Mouse (Mus musculus) heart, embryonic 16.5 days (tissue): ENCODE data around the gene Npas2. TPM values are rescaled to one million over a fixed set of nuclear protein-coding genes. Genes with fewer than 3 reads are reported as not detected.

Source experiments
- ATAC-seq: fragments of 200-750 bp; cut with Nextera tagmentation; replicated peaks from 2 replicates; pipeline ENCODE4 v1.8.0; 2017; ENCODE audit warnings: moderate number of reproducible peaks; ENCODE audit not compliant: insufficient read depth, low FRiP score; ENCODE audit errors: extremely low read depth
- H3K27ac ChIP-seq: fragments of 300-500 bp; sonication (generic); 2 replicates; pipeline ENCODE4 v1.5.1; 2014; ENCODE audit warnings: mild to moderate bottlenecking, low read length, control low read depth, moderate library complexity
- H3K27me3 ChIP-seq: fragments of 300-500 bp; sonication (generic); 2 replicates; pipeline ENCODE4 v1.6.1; 2014; ENCODE audit warnings: low read length, mixed read lengths; ENCODE audit not compliant: control insufficient read depth, insufficient read depth
- H3K36me3 ChIP-seq: fragments of 300-500 bp; sonication (generic); 2 replicates; pipeline ENCODE4 v1.6.1; 2014; ENCODE audit not compliant: control insufficient read depth, insufficient read depth
- H3K4me1 ChIP-seq: fragments of 300-500 bp; sonication (generic); 2 replicates; pipeline ENCODE4 v1.6.1; 2014; ENCODE audit warnings: low read length, mixed read lengths; ENCODE audit not compliant: control insufficient read depth, insufficient read depth
- H3K4me2 ChIP-seq: fragments of 300-500 bp; sonication (generic); 2 replicates; pipeline ENCODE4 v1.6.1; 2014; ENCODE audit warnings: low read depth, mild to moderate bottlenecking, control low read depth, low read length
- H3K4me3 ChIP-seq: fragments of 300-500 bp; sonication (generic); 2 replicates; pipeline ENCODE4 v1.5.1; 2014; ENCODE audit warnings: mild to moderate bottlenecking, control low read depth, low read length
- H3K9ac ChIP-seq: fragments of 300-500 bp; sonication (generic); 2 replicates; pipeline ENCODE4 v1.6.1; 2014; ENCODE audit warnings: low read length, control low read depth
- H3K9me3 ChIP-seq: fragments of 300-500 bp; sonication (generic); replicated peaks from 2 replicates; pipeline ENCODE4 v1.6.1; 2016; ENCODE audit warnings: low read length; ENCODE audit not compliant: control insufficient read depth
- WGBS: fragments of 180-500 bp; shearing (Covaris S2); extraction: QIAGEN DNeasy Blood & Tissue Kit; methylation state at CpG from one replicate; pipeline ENCODE4 v1.1.7; 2014; 5-methylcytosine and 5-hydroxymethylcytosine counted together
- polyA plus RNA-seq: library from polyadenylated mRNA; unstranded; fragments of >200 nt; fragmentation: Nextera tagmentation; extraction: Ambion mirVana; gene quantifications from 2 replicates; pipeline ENCODE4 v1.2.1, GENCODE M21; 2015

Gene Npas2
- polyA plus RNA-seq, 1 experiment from 2014 or later = 3.1 TPM

- Histone ChIP-seq H3K4me2 (no peak overlapping the region), H3K36me3 (peaks cover 17% of the 10 kb centered on the region), H3K27me3 (no peaks in the 10 kb centered on the region), H3K27ac (no peak overlapping the region), H3K4me1 (no peaks in the 10 kb centered on the region), H3K9ac (no peak overlapping the region), H3K4me3 (no peak overlapping the region), H3K9me3 (no peaks in the 10 kb centered on the region)
- 49% methylated on average over 5 of the region's 5 CpGs for WGBS
- no peak for ATAC-seq
These were observed 185.5 kb downstream of the Npas2 start for GRCm38 (mm10) chr1:39379021-39379420.

- ATAC-seq = no peak
- H3K36me3 ChIP-seq = peaks cover 10% of the 10 kb centered on the region
These were observed 187.5 kb downstream of the Npas2 start for GRCm38 (mm10) chr1:39381017-39381416.

GRCm38 (mm10) chr1:39384914-39385313 lies 191.4 kb downstream of the Npas2 start:
- H3K4me2 ChIP-seq = no peak overlapping the region
- H3K27me3 ChIP-seq = no peaks in the 10 kb centered on the region
- no peak overlapping the region for H3K4me3 ChIP-seq
- peaks cover 4% of the 10 kb centered on the region; the same call in 1 of the 2 replicates for H3K36me3 ChIP-seq
- 71% methylated on average over 9 of the region's 9 CpGs for WGBS
- H3K27ac ChIP-seq = no peak overlapping the region
- H3K9me3 ChIP-seq = no peaks in the 10 kb centered on the region
- no peak overlapping the region for H3K9ac ChIP-seq
- H3K4me1 ChIP-seq = no peaks in the 10 kb centered on the region
- ATAC-seq = no peak

More at GRCm38 (mm10) chr1:39381017-39381416, 187.5 kb downstream of the Npas2 start:
- H3K27ac ChIP-seq = no peak overlapping the region
- no peak overlapping the region for H3K4me3 ChIP-seq
- H3K27me3 ChIP-seq = no peaks in the 10 kb centered on the region
- H3K4me1 ChIP-seq = no peaks in the 10 kb centered on the region
- no peaks in the 10 kb centered on the region for H3K9me3 ChIP-seq
- H3K4me2 ChIP-seq = no peak overlapping the region
- no peak overlapping the region for H3K9ac ChIP-seq
- 85% methylated on average over 9 of the region's 9 CpGs for WGBS

- no peaks in the 10 kb centered on the region for H3K4me1 ChIP-seq
- H3K36me3 ChIP-seq = 0 out of 2 replicates have a peak, but pooled peaks cover 4% of the 10 kb centered on the region
- no peak overlapping the region for H3K9ac ChIP-seq
- no peak overlapping the region for H3K4me2 ChIP-seq
- no peaks in the 10 kb centered on the region for H3K27me3 ChIP-seq
- ATAC-seq = no peak
- no peak overlapping the region for H3K27ac ChIP-seq
- no peak overlapping the region for H3K4me3 ChIP-seq
- WGBS = 63% methylated on average over 3 of the region's 3 CpGs
- H3K9me3 ChIP-seq = no peaks in the 10 kb centered on the region
These were observed 192.9 kb downstream of the Npas2 start for GRCm38 (mm10) chr1:39386456-39386855.

- no peak overlapping the region for H3K4me2 ChIP-seq
- 0 out of 2 replicates have a peak, but pooled peaks cover 4% of the 10 kb centered on the region for H3K36me3 ChIP-seq
- H3K27me3 ChIP-seq = no peaks in the 10 kb centered on the region
- 76% methylated on average over 4 of the region's 4 CpGs for WGBS
- no peak overlapping the region for H3K9ac ChIP-seq
- no peaks in the 10 kb centered on the region for H3K9me3 ChIP-seq
- no peak overlapping the region for H3K27ac ChIP-seq
- no peak overlapping the region for H3K4me3 ChIP-seq
- no peak for ATAC-seq
- no peaks in the 10 kb centered on the region for H3K4me1 ChIP-seq
These were observed 194.0 kb downstream of the Npas2 start for GRCm38 (mm10) chr1:39387497-39387896.

GRCm38 (mm10) chr1:39388163-39388562 lies 194.6 kb downstream of the Npas2 start:
- Histone ChIP-seq H3K9me3 (no peaks in the 10 kb centered on the region), H3K36me3 (0 out of 2 replicates have a peak, but pooled peaks cover 6% of the 10 kb centered on the region), H3K27me3 (no peaks in the 10 kb centered on the region), H3K27ac (no peak overlapping the region), H3K4me1 (no peaks in the 10 kb centered on the region), H3K4me3 (no peak overlapping the region), H3K4me2 (no peak overlapping the region), H3K9ac (no peak overlapping the region)
- no peak for ATAC-seq
- WGBS = 88% methylated on average over 2 of the region's 2 CpGs

GRCm38 (mm10) chr1:39389338-39389737 lies 195.8 kb downstream of the Npas2 start:
- ATAC-seq = no peak
- no peak overlapping the region for H3K9ac ChIP-seq
- H3K9me3 ChIP-seq = no peaks in the 10 kb centered on the region
- 0 out of 2 replicates have a peak, but pooled peaks cover 10% of the 10 kb centered on the region for H3K36me3 ChIP-seq
- H3K4me2 ChIP-seq = no peak overlapping the region
- H3K27ac ChIP-seq = no peak overlapping the region
- no peaks in the 10 kb centered on the region for H3K27me3 ChIP-seq
- no peaks in the 10 kb centered on the region for H3K4me1 ChIP-seq
- WGBS = 61% methylated on average over 11 of the region's 11 CpGs
- H3K4me3 ChIP-seq = no peak overlapping the region

GRCm38 (mm10) chr1:39391652-39392051 lies 198.1 kb downstream of the Npas2 start:
- H3K9me3 ChIP-seq = no peaks in the 10 kb centered on the region
- no peak overlapping the region for H3K9ac ChIP-seq
- H3K36me3 ChIP-seq = 0 out of 2 replicates have a peak, but pooled peaks cover 10% of the 10 kb centered on the region
- no peaks in the 10 kb centered on the region for H3K27me3 ChIP-seq
- H3K27ac ChIP-seq = no peak overlapping the region
- no peaks in the 10 kb centered on the region for H3K4me1 ChIP-seq
- H3K4me3 ChIP-seq = no peak overlapping the region
- WGBS = 92% methylated on average over 6 of the region's 6 CpGs
- H3K4me2 ChIP-seq = no peak overlapping the region
- no peak for ATAC-seq

- Histone ChIP-seq H3K27ac (no peak overlapping the region), H3K9ac (no peak overlapping the region), H3K4me2 (no peak overlapping the region), H3K4me1 (no peaks in the 10 kb centered on the region), H3K36me3 (peaks cover 11% of the 10 kb centered on the region), H3K27me3 (no peaks in the 10 kb centered on the region), H3K4me3 (no peak overlapping the region), H3K9me3 (peaks cover 2% of the 10 kb centered on the region)
- WGBS = 66% methylated on average over 3 of the region's 3 CpGs
- no peak for ATAC-seq
These were observed 198.7 kb downstream of the Npas2 start for GRCm38 (mm10) chr1:39392189-39392588.
